Comparison of ENCODE assay signal across 8 mouse cellular contexts in the genomic region with DNA sequence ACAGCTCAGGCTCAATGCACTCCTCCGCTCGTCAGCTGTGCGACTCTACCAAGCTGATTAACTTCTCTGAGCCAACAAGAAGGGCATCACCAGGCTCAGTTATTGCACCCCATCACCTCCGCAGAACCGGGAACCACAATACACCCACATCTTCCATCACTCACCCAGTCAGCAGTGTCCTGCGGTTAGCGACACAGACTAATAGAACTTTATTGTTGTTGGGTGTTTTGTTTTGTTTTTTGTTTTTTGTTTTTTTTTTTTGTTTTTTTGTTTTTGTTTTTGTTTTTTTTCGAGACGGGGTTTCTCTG. TPM values are rescaled to one million over a fixed set of nuclear protein-coding genes. Genes with fewer than 3 reads are reported as not detected.
DNase-seq lines count a peak whose midpoint lies in the region; ATAC-seq and TF ChIP-seq lines count a peak whose summit lies in the region.

A gene (minus strand): TSS at position 234 of the 308 bp plus-strand sequence.

- TF ChIP-seq POLR2A in bone marrow macrophage, adult 2 months (IDR thresholded peaks at IDR 0.05; ENCODE audit: borderline replicate concordance, low read depth, low read length): no peak

- peak within 1 kb of the TSS; percentile 43 for H3K4me3 ChIP-seq in heart, postnatal 0 days (ENCODE audit: low read depth, low read length)
- peak within 1 kb of the TSS; percentile 64 for H3K4me3 ChIP-seq in bone marrow macrophage, adult 2 months (ENCODE audit: insufficient read depth, low read length)
- H3K4me3 ChIP-seq in hindbrain, embryonic 15.5 days: peak within 1 kb of the TSS; percentile 63
- peak within 1 kb of the TSS; percentile 52 for H3K4me3 ChIP-seq in liver, embryonic 13.5 days (replicated peaks)

- no peaks in the 10 kb centered on the region for H3K36me3 ChIP-seq in heart, postnatal 0 days (replicated peaks; ENCODE audit: control insufficient read depth, insufficient read depth, low read length)
- no peaks in the 10 kb centered on the region for H3K36me3 ChIP-seq in hindbrain, embryonic 15.5 days
- H3K36me3 ChIP-seq in liver, embryonic 13.5 days: no peaks in the 10 kb centered on the region

- TF ChIP-seq CTCF in heart, postnatal 0 days (IDR thresholded peaks at IDR 0.05; ENCODE audit: low read depth): no peak
- TF ChIP-seq CTCF in bone marrow macrophage, adult 2 months (IDR thresholded peaks at IDR 0.05; ENCODE audit: low read depth, low read length): no peak

- H3K4me2 ChIP-seq in heart, postnatal 0 days (ENCODE audit: low read depth, low read length): peak within 1 kb of the TSS; percentile 73
- peak within 1 kb of the TSS; percentile 97 for H3K4me2 ChIP-seq in hindbrain, embryonic 15.5 days
- peak within 1 kb of the TSS; percentile 70 for H3K4me2 ChIP-seq in liver, embryonic 13.5 days

- no peak within 1 kb of the TSS for H3K27ac ChIP-seq in heart, postnatal 0 days (ENCODE audit: low read depth)
- no peak within 1 kb of the TSS for H3K27ac ChIP-seq in bone marrow macrophage, adult 2 months (ENCODE audit: insufficient read depth, low read depth, low read length)
- peak within 1 kb of the TSS; percentile 78 for H3K27ac ChIP-seq in hindbrain, embryonic 15.5 days (replicated peaks)
- no peak within 1 kb of the TSS for H3K27ac ChIP-seq in liver, embryonic 13.5 days

- peaks cover 9% of the 10 kb centered on the region; the same call in 1 of the 2 replicates for H3K4me1 ChIP-seq in heart, postnatal 0 days (ENCODE audit: control insufficient read depth, insufficient read depth)
- peaks cover 18% of the 10 kb centered on the region for H3K4me1 ChIP-seq in bone marrow macrophage, adult 2 months (ENCODE audit: control insufficient read depth, insufficient read depth, low read length)
- H3K4me1 ChIP-seq in hindbrain, embryonic 15.5 days (replicated peaks): peaks cover 17% of the 10 kb centered on the region
- peaks cover 12% of the 10 kb centered on the region for H3K4me1 ChIP-seq in liver, embryonic 13.5 days (replicated peaks)

- DNase-seq in heart, postnatal 0 days (ENCODE audit: low spot score): no peak
- DNase-seq in heart, postnatal 25 days (ENCODE audit: low spot score): no peak
- no peak for DNase-seq in liver, embryonic 13.5 days
- no peak for DNase-seq in gastrocnemius, postnatal 36 days
- DNase-seq in ovary, postnatal 10 days (ENCODE audit: low spot score): no peak
- DNase-seq in urinary bladder, adult 18-20 months (ENCODE audit: low spot score in 2 of 2): no peak

- no peaks in the 10 kb centered on the region for H3K9me3 ChIP-seq in heart, postnatal 0 days (replicated peaks; ENCODE audit: control insufficient read depth, low read length)
- H3K9me3 ChIP-seq in hindbrain, embryonic 15.5 days: no peaks in the 10 kb centered on the region
- no peaks in the 10 kb centered on the region for H3K9me3 ChIP-seq in liver, embryonic 13.5 days (replicated peaks)

- WGBS in heart, postnatal 0 days: 36% methylated on average over 9 of the region's 9 CpGs
- 35% methylated on average over 9 of the region's 9 CpGs for WGBS in hindbrain, embryonic 15.5 days
- WGBS in liver, embryonic 13.5 days (ENCODE audit: insufficient replicate concordance): 35% methylated on average over 9 of the region's 9 CpGs

- peaks cover 40% of the 10 kb centered on the region for H3K27me3 ChIP-seq in heart, postnatal 0 days (ENCODE audit: control insufficient read depth, insufficient read depth, low read length)
- peaks cover 5% of the 10 kb centered on the region; the same call in 1 of the 2 replicates for H3K27me3 ChIP-seq in hindbrain, embryonic 15.5 days
- H3K27me3 ChIP-seq in liver, embryonic 13.5 days: peaks cover 61% of the 10 kb centered on the region

- intact Hi-C loops in heart, postnatal 25 days (cut with DNase I): no loop called here
- intact Hi-C loops in gastrocnemius, postnatal 36 days (cut with DNase I): loop anchor here (5.0 kb wide), 1 partner anchor 39 kb away; no protein-coding TSS in a partner anchor

- H3K9ac ChIP-seq in heart, postnatal 0 days (replicated peaks; ENCODE audit: low read depth, low read length): no peak within 1 kb of the TSS
- peak within 1 kb of the TSS; percentile 66 for H3K9ac ChIP-seq in hindbrain, embryonic 15.5 days
- no peak within 1 kb of the TSS for H3K9ac ChIP-seq in liver, embryonic 13.5 days

- TF ChIP-seq EP300 in heart, postnatal 0 days (IDR thresholded peaks at IDR 0.05; ENCODE audit: low read depth): no peak

- ATAC-seq in heart, postnatal 0 days (ENCODE audit: insufficient read depth, low read depth): no peak
- ATAC-seq in hindbrain, embryonic 15.5 days (ENCODE audit: low FRiP score, low read depth): peak; percentile 61; the same call in 1 of the 2 replicates
- no peak for ATAC-seq in liver, embryonic 13.5 days (ENCODE audit: low read depth)

RNA-seq across cellular contexts. Expression of the gene that starts here (rescaled TPM):
- not detected in 2 replicates for total RNA-seq in heart, postnatal 0 days (2014; rRNA removed; ENCODE audit: low replicate concordance)
- polyA plus RNA-seq in heart, postnatal 0 days (2015; fragmentation: Nextera tagmentation; extraction: Ambion mirVana): 0.01 and 0.03 TPM in 2 replicates
- total RNA-seq in heart, postnatal 25 days (2021): not detected
- polyA plus RNA-seq in bone marrow macrophage, adult 2 months (2012; ENCODE audit: insufficient read depth, insufficient read length, missing spikeins): 4.5 and 5.3 TPM in 2 replicates
- 8.1 and 9.9 TPM in 2 replicates for polyA plus RNA-seq in hindbrain, embryonic 15.5 days (2015; fragmentation: Nextera tagmentation; extraction: Ambion mirVana)
- 0.02 and 0.03 TPM in 2 replicates for polyA plus RNA-seq in liver, embryonic 13.5 days (2015; fragmentation: Nextera tagmentation; extraction: Ambion mirVana)
- total RNA-seq in gastrocnemius, postnatal 36 days (2021): not detected
